Mouse (Mus musculus) activated CD4-positive, CD25-positive, alpha-beta regulatory T cell, adult 4 months (primary cell): ENCODE results near the gene Golph3l. TPM values are rescaled to one million over a fixed set of nuclear protein-coding genes. Genes with fewer than 3 reads are reported as not detected.
"Not testable (repeated sequence)": the region's sequence is repeated elsewhere in the genome, so short reads cannot be mapped to it uniquely, and the experiment has no call there.

Experiments
- ATAC-seq: one replicate; pipeline ENCODE4 v1.8.0; 2017
- polyA plus RNA-seq, 2 experiments: library from polyadenylated mRNA; unstranded; fragments of 100-300 nt; shearing (Covaris generic); gene quantifications; one replicate each; pipeline ENCODE4 v1.2.1; 2017

Golph3l gene
- polyA plus RNA-seq, 2 experiments from 2014 or later, result 28.3 to 34.6 TPM

DNA sequence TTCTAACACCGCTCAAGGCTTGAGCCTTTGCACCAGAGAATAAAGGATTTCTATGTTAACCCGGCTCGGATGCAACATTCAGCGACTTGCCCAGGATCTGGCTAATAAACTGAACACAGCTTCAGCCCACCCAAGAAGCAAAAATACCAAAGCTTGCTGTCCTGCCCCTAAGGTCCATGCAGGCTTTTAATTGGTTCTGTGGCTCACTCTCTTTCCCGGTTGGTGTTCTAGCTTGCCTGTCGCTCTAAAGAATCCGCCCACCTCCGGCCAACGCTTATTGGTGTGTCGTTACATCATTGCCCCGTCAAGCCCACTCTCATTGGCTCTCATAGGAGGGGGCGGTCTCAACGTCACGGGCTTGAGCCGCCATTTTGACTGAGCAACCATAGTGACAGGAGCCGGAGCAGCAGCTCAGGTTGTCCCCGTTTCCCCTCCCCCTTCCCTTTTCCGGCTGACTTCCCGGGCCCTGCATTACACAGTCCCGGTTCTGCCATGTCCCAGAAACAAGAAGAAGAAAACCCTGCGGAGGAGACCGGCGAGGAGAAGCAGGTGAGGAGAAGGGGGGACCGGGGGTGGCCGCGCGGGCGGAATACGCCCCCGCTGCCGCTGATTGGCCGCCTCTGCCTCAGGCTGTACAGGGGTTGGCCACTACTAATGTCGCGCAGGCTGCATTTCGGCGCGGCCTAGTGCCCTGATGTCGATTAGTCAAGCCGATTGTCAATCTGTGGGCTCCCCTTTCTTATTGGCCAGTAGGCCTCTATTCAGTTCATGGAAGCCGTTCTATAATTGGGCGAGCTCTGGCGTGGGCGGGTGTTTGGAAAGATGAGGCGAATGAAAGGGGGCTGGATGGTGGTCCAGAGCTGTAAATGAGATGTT is 36.1 kb downstream of the Golph3l start, which contains the start of gene Ensa:
Gene Ensa (plus strand): TSS at position 366 of the 876 bp plus-strand sequence.
- peak; percentile 92 for ATAC-seq

GRCm38 (mm10) chr3:95627763-95628162 is 39.0 kb downstream of the Golph3l start:
- no peak for ATAC-seq

- no peak for ATAC-seq
Observed at GRCm38 (mm10) chr3:95629755-95630154, 41.0 kb downstream of the Golph3l start.

DNA sequence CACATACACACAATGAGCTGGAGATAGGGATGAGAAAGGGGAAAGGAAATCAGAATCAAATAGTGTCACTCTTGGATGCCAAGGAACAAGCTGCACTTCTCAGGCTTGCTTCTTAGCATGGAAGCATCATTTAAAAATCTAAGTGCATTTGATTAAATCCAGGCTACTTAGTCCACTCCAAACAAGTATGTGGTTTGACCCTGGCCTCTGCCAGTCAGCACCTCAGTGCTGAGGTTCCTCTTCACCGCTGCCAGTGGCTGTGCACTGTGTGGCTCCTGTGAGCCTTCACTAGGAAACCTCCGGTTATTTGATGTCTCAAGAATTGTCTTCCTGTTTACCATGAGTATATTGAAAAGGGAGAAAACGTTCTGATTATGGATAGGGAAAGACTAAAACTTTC is 42.1 kb downstream of the Golph3l start:
- ATAC-seq, result no peak

DNA sequence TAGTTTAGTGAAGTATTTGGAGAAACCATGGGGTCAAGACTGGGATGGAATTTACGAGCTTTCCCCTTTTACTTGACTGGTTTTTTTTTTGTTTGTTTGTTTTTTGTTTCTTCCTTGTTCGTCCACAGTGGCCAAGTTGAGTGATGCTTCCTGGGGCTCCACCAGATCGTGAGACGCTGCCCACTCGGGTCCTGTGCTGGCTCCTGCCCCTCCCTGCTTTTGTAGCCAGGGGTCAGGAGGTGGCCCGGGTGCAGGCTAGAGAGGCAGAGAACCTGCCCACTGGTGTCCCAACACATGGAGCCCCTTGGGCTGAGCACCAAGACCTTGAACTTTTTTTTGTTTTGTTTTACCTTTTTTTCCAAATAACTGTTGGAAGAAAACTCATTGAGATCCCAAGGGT is 42.6 kb downstream of the Golph3l start:
- no peak for ATAC-seq

DNA sequence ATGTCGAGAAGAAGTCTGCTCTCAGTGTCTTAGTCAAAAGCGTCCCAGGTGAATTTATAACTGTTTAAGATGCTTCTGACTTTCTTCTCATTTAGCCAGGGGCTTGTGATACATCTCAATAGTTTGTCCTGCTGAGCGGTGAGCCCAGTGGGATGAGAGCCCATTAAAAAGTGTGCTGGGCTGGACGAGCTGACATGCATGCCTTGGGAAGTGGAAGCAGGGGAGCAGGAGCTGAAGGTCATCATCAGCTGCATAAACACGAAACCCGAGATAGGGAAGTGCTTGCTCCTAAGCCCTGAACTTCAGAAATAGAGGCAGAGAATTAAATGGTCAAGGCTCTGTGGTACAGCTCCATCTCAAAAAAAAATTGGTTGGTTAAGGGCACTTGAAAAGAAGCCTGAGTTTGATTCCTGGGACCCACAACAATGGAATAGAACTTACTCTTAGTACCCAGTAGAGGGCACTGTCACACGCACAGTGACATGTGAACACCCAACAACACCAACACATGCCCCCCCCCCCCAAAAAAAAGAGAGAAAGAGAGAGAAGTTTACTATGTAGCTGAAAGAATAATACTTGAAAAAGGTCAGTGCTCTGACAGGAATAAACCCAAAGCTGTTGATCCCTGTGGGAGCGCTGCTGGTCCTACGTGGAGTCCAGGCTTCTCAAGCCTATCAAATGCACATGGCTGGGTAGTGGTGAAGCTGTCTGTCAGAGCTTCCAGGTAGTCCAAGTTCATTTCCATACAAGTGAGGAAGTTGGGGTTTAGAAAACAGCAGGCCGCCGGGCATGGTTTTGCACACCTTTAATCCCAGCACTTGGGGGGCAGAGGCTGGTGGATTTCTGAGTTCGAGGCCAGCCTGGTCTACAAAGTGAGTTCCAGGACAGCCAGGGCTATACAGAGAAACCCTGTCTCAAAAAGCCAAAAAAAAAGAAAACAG is 44.2 kb downstream of the Golph3l start:
- ATAC-seq, result peak; percentile 69

DNA sequence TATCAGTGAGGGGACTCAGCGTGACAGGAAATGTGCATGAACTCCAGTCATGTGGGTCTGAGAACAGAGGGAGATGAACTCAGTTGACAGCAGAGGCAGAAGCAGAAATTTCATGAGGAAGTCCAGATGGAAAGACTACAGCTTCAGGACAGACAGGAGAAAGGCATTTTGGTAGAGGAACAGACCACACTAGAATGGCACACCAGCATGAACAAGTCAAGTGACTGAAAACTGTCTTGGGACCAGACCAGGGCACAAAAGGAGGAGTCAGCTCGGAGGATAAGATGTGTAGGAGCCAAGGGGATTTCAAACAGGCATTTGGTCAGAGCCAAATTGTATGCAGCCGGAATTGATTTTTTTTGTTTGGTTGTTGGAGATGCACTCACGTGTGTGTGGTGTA is 46.9 kb downstream of the Golph3l start:
- no peak for ATAC-seq

DNA sequence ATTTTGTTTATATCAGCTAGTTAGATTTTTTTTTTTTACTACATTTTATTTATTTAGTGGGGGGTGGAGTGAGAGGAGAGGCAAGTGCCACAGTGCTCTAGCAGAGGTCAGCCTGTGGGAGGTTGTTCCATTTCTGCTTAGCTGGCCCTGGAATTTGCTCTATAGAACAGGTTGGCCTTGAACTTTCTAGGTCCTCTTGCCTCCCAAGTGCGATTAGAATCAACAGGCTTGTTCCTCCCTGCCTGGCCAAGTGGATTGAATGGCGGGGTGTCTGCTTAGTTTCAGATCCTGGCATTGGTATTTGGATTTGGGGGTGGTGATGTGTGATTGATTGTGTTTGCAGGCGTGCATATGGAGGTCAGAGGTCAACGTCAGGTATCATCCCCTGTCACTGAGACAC is 47.3 kb downstream of the Golph3l start:
- ATAC-seq, result no peak

GRCm38 (mm10) chr3:95639694-95640093 is 51.0 kb downstream of the Golph3l start:
- ATAC-seq, result no peak

- no peak for ATAC-seq
Observed at GRCm38 (mm10) chr3:95643097-95643496, 54.4 kb downstream of the Golph3l start.

DNA sequence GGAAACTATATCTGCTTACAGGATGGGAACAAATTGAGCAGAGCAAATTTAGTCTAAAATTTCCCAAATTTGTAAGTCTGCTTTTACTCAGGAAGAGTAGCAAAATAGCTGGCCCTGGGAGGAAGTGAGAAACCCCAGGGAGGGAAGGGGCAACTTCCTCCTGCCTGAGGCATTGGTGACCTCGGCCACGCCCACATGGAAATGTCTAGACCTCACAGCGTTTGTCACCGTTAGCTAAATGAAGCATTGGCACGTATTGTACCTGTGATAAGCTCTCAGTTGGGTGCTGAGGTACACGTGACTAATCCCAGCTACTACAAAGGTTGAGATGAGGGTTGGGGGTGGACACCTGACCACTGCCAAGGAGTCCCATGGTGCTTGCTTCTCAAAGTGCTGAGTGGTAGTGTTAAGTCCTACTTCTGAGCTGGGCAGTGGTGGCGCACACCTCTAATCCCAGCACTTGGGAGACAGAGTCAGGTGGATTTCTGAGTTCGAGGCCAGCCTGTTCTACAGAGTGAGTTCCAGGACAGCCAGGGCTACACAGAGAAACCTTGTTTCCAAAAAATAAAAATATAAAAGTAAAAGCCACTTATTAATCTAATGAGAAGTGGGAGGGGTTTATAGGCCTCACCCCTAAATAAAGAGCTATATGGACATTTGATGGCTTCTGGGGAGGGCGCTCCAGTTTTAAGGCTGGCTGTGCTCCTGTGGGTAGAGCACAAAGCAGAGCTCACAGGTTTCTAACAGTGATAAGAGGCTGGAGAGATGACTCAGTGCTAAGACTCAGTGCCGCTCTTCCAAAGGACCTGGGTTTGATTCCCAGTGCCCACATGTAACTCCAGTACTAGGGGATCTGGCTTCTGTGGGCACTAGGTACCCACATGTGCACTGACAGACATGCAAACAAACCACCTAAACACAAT is 56.8 kb downstream of the Golph3l start:
- ATAC-seq, result peak; percentile 96

DNA sequence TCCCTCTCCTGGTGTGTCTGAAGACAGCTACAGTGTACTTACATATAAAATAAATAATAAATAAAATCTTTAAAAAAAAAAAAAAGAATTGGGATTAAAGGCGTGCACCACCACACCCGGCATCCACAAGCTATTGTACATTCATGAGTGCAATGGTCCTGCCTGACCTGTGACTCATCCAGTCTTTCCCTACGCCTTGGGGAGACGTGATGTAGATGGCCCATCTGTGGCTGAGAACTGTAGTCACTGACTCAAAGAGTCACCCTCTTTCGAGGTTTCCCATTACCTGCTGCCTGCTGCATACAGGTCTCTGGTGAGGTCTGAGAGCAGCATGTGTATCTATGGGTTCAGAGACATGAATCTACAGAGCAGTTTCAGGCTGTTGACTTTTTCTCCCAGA is 59.3 kb downstream of the Golph3l start:
- ATAC-seq, result no peak

DNA sequence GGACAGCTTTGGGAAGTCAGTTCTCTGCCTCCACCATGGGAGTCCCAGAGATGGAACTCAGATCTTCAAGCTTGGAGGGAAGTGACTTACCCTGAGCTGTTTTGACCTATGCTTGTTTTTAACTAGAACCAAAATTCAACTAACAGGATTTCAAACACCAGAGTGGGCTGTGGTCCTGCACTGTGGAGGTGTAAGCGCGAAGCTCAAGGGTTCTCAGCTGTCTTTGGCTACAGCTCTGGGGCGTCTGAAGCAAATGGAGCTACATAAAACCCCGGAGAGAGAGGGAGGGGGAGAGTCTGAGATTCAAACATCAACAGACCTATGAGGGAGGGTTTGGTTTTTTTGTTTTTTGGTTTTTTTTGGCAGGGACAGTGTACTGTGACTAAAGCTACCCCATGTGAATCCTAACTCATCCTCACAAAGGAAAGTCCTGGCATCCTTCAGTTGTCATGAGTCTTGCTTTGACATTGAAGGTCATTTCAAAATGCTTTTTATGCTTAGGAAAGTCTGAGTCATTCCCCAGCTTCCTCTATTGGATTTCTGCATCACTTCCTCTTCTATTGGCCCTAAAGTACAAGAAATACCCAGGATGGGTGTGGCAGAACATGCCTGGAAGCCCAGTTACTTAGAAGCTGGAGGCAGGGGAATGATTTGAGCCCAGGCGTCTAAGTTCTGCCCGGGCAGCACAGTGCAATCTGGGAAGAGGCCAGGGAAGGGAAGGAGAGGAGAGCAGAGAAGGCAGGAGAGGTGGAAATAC is 61.7 kb downstream of the Golph3l start:
- peak; percentile 56 for ATAC-seq

DNA sequence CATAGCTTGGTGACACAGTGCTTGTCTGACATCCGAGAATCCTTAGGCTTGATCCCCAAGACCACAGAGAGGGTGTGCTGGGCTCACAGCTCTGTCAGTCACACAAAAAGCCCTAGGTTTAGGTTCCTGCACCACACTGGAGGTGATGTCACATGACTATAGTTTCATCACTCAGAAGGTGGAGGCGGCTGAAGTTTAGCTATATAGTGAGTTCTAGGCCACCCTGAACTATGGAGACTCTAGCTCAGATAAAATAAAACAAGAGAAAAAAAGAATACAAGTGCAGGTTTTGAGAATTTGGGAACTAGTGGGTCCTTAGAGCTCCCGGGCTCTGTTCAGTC is 62.3 kb downstream of the Golph3l start:
- no peak for ATAC-seq

DNA sequence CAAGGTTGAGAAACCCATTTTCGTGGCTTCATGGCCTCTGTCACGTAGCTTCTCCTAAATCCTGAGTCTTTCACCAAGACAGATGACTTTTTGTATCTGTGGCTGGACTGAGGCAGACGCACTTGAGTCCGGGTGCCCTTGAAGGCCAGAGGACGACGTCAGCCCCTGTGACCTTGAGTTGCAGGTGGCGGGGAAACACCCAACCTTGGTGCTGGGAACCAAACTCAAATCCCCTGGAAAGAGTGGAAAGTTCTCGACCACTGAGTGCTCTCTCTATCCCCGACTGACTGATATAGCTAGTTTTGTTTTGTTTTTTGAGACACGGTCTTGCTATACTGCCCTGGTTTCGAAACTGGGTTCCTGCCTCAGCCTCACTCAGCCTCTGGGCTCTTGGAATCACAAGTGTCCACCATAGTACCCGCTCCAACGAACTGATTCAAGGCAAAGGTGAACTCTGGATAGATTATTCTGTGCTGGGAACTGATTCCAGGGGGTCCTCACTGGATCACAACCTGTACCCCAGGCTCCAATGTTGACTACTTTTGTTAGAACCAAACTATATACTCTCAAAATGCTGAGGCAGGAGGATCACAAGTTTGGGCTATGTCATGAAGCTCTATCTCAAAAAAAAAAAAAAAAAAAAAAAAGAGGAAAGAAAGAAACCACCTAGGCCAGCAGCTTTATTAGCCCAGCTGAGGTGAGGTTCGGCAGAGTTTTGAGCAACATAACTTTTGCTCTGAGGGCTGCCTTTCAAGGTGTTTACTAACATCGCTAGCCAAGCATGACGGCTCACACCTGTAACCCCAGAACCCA is 62.9 kb downstream of the Golph3l start:
- ATAC-seq, result peak; percentile 7

GRCm38 (mm10) chr3:95652204-95652811 is 63.6 kb downstream of the Golph3l start:
- ATAC-seq, result peak; percentile 30

- no peak for ATAC-seq
Observed at GRCm38 (mm10) chr3:95652871-95653270, 64.1 kb downstream of the Golph3l start.

GRCm38 (mm10) chr3:95653473-95654034 is 64.8 kb downstream of the Golph3l start:
- ATAC-seq, result no peak

- ATAC-seq, result not testable (repeated sequence)
Observed at GRCm38 (mm10) chr3:95654371-95654770, 65.6 kb downstream of the Golph3l start.

- no peak for ATAC-seq
Observed at GRCm38 (mm10) chr3:95655437-95655836, 66.7 kb downstream of the Golph3l start.
